Mouse (Mus musculus) adrenal gland, postnatal 36 days (tissue): ENCODE data around the gene Vnn3. TPM values are rescaled to one million over a fixed set of nuclear protein-coding genes. Genes with fewer than 3 reads are reported as not detected.

Experiments used
- DNase-seq, 2 experiments: peaks; one replicate each; pipeline ENCODE4 v3.0.0; 2021; ENCODE audit warnings: mixed read lengths in 1 of 2
- long read RNA-seq, 2 experiments: library from polyadenylated mRNA; stranded (forward); transcript quantifications; one replicate each; pipeline ENCODE4 v2.0.0; 2021; ENCODE audit warnings: borderline sequencing depth in 2 of 2
- total RNA-seq, 2 experiments: library from RNA; stranded (reverse); gene quantifications; 2 replicates each; pipeline ENCODE4 v1.2.3; 2021

Vnn3 gene
- total RNA-seq, result 10 to 100 TPM in 1 of 2 experiments, 1 to 10 TPM in 1; 8.5 to 77.2 TPM
- long read RNA-seq, experiment 1, transcript Vnn3-201 (7 exons, 1,811 nt), result major isoform, 27 of 41 reads
- long read RNA-seq, experiment 1, partial matches to known transcripts, result 10 of 41 reads
- long read RNA-seq, experiment 1, other reads (novel, unspliced or antisense), result 4 of 41 reads
- long read RNA-seq, experiment 2, partial matches to known transcripts, result 0 of 4 reads
- long read RNA-seq, experiment 2, other reads (novel, unspliced or antisense), result 0 of 4 reads

- peak; percentile 22 to 28 for DNase-seq
These were observed at the start of gene Vnn3 for GRCm38 (mm10) chr10:23851228-23851912. Gene Vnn3, plus strand, starts transcription at chr10:23851462.

GRCm38 (mm10) chr10:23802911-23803310, 48.4 kb upstream of the Vnn3 start:
- DNase-seq, result no peak

- DNase-seq, result no peak
These were observed 46.6 kb upstream of the Vnn3 start for GRCm38 (mm10) chr10:23804665-23805064.

- DNase-seq, result no peak
These were observed 45.1 kb upstream of the Vnn3 start for GRCm38 (mm10) chr10:23806201-23806600.

GRCm38 (mm10) chr10:23811635-23812437, 39.4 kb upstream of the Vnn3 start:
- DNase-seq, result peak; percentile 79 to 80

- DNase-seq, result no peak
These were observed 38.9 kb upstream of the Vnn3 start for GRCm38 (mm10) chr10:23812438-23812759.

GRCm38 (mm10) chr10:23812852-23813766, 38.2 kb upstream of the Vnn3 start:
- DNase-seq, result no peak

- peak; percentile 75 to 76 for DNase-seq
These were observed 36.1 kb upstream of the Vnn3 start for GRCm38 (mm10) chr10:23815168-23815567.

GRCm38 (mm10) chr10:23816241-23816640, 35.0 kb upstream of the Vnn3 start:
- no peak for DNase-seq

GRCm38 (mm10) chr10:23826516-23826915, 24.7 kb upstream of the Vnn3 start:
- DNase-seq, result peak; percentile 11 to 33

- DNase-seq, result no peak
These were observed 15.0 kb upstream of the Vnn3 start for GRCm38 (mm10) chr10:23836003-23836964.

- no peak for DNase-seq
These were observed 14.1 kb upstream of the Vnn3 start for GRCm38 (mm10) chr10:23837115-23837514.

- DNase-seq, result no peak
These were observed 12.4 kb upstream of the Vnn3 start for GRCm38 (mm10) chr10:23838910-23839309.

- no peak for DNase-seq
These were observed 11.9 kb upstream of the Vnn3 start for GRCm38 (mm10) chr10:23839368-23839767.

- no peak for DNase-seq
These were observed 10.8 kb upstream of the Vnn3 start for GRCm38 (mm10) chr10:23840496-23840895.

GRCm38 (mm10) chr10:23852096-23852495, 834 bp downstream of the Vnn3 start:
- no peak for DNase-seq

GRCm38 (mm10) chr10:23864362-23865312, 13.4 kb downstream of the Vnn3 start:
- DNase-seq, result peak; percentile 6 to 21

GRCm38 (mm10) chr10:23880695-23881094, 29.4 kb downstream of the Vnn3 start:
- DNase-seq, result peak; percentile 23 to 49

GRCm38 (mm10) chr10:23884910-23885309, 33.6 kb downstream of the Vnn3 start:
- DNase-seq, result no peak

- no peak for DNase-seq
These were observed 34.8 kb downstream of the Vnn3 start for GRCm38 (mm10) chr10:23886060-23886459.
